Mouse (Mus musculus) adrenal gland, postnatal 25 days (tissue): ENCODE measurements at regions not wholly inside any gene's neighbourhood (a gene's known extent, or its start where the extent isn't known, plus 50 kb on each side); places are given as distances from the start of the nearest gene placed in this dataset.

Source experiments
- DNase-seq: peaks from one replicate; pipeline ENCODE4 v3.0.0; 2021; ENCODE audit warnings: mixed read lengths

DNA sequence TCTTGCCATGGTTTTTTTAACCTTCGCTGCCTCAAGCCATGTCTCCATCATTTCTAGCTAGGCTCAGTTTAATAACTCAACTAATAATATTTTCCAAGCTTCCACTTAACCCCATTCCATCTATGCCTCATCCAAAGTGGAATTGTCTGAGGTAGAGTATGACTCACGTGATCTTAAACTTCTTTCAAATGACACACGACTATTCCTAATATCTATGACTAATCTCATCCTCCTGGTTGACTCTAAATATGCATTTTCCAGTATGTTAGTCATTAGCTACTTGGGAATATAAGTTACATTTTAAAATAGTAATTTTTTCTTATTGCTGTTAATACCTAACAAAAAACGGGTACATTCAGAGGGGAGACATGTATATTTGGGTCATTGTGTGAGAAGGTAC, 524.8 kb upstream of the Pappa start:
- DNase-seq: no peak

DNA sequence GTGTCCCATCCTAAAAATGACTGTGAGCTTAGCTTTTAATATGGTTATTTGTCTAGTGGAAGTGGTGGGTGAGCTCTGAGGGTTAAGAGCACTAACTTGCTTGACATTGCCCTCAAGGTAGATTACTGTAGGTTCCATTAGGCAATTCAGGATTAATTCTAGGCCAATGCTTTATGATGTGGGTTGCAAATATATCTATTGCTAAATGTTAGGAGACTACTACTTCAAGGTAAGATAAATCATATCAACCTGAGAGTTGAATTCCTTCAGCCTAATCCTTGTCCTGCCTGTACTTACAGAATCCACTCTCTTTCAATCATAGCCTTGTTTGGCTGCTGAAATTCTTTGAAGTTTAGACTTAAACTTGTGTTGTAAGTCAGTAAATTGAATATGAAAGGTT, 501.2 kb upstream of the Pappa start:
- no peak for DNase-seq

DNA sequence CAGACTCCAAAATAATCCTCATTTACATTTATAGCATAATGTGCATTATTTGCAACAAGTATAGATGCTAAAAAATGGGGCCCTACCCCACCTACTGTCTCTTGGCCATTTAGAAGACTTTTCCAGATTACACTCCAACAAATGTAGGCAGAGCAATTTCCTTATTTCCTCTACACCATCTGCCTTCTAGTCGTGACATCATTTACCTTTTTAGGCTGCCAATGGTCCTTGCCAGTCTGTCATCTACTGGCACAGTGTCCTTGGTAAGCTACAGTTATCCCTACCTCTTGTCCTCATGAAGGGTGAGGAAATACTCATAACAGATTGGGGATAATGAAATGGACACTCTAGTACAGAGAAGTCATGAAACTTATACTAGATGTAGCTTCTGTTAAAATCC, 491.8 kb upstream of the Pappa start:
- no peak for DNase-seq

DNA sequence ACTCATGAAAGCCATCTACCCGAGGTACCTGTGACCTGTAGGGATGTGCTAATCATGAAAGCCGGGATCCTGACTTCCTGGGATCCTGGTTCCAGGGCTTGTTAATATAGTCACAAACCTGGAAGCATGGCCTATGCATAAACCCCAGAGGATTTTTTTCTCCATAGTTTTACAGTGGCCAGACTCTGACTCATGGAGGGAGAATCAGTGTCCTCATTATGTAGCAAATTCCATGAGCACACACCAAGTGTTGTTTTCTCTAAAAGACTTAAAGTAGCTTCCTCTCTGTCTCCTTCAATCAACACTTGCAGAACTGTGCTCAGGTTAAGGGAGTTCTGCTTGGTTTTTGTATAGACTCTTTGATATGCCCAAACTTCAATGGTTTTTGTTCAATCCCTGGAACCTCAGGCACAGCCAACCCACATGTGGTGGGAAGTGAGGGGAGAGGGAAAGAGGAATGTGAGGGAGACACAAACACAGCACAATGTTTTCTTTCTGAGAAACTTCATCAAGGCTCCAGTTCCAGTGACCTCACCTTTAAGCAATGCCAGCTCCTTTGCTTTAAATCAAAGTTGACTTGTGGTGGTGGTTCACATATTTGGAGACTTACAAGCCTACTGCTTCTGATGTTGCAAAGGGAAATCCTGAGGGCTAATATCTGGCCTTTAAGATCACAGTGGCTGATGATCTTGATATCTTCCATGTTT, 488.6 kb upstream of the Pappa start:
- no peak for DNase-seq

DNA sequence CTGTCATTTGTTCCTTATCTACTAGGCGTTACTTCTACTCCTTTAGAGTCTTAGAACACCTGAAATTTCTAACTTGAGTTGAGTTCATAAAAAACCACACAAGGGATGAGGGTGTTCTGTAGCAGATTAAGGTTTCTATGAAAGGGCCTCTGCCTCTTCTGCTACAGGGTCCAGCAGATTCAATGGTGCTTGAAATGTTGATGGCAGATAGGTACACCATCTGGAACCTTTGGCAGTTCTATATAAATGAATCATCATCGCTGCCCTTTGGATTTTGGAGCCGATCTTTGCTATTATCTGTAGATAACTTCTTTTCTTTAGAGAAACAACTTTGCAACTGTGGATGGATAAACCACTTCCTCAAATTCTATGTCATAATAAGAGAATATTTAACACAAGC, 483.9 kb upstream of the Pappa start:
- no peak for DNase-seq

DNA sequence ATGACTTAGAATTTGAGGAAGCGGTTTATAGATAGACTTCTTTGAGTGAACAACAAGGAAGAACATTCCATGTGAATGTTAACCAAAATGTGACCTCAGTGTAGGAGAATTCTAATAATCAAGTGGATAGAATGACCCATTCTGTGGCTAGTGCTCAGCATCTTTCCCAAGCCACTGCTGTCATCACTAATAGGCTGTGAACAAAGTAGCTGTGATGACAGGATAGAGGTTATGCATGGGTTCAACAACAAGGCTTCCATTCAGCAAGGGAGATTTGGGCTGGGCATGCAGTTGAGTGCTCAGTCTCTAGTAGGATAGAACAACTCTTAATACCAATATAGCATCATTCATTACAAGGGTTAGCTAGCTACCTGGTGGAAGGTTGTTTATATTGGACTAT, 483.0 kb upstream of the Pappa start:
- no peak for DNase-seq

DNA sequence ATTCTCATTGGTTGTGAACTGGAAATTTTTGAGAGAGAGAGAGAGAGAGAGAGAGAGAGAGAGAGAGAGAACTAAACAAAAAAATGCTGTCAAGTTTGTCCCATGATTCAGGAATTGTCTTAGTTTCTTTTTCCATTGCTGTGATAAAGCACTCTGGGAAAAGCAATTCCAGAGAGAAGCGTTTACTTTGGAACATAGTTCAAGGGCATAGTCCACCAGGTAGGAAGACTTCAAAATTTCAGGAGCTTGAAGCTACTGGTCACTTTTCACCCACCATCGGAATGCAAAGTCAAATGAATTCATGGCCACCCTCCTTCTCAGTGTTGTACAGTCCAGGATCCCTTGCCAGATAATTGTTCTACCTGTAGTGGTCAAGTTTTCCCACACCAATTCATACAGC, 478.8 kb upstream of the Pappa start:
- DNase-seq: no peak

DNA sequence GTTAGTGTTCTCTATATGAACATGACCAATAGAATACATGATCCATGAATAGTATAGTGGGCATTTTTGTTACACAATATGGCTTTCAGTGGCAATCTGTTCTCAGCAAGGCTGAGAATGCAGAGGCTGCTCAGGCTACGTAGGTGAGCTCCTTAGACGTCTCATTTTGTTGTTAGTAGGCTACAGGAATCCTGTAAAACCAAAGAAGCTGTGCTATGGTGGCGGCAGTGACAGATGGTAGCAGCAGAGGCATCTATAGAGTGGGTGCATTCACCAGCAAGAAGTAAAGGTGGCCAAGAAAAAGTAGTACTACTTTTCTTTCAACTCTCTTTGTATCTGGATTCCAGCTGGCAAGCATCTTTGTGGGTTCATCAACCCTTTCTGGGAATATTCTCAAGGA, 469.8 kb upstream of the Pappa start:
- DNase-seq: no peak

DNA sequence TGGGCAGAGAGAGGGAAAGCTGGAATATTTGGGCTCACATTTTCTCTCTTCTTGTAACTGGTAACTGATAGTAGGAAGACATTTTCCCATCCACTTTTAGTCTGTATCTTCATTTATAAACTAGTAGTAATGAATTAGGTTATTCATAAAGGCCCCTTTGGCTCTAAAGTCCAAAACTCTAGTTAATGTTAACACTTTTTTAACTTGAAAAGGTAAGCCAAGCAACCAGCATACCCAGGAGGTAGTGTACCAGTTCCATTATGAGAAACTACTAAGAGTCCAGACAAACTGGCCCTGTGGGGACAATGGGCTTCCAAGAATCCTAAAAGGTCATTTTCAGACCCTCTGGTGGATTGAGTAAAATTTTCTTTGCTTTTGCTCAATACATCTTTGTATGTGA, 468.4 kb upstream of the Pappa start:
- DNase-seq: no peak

DNA sequence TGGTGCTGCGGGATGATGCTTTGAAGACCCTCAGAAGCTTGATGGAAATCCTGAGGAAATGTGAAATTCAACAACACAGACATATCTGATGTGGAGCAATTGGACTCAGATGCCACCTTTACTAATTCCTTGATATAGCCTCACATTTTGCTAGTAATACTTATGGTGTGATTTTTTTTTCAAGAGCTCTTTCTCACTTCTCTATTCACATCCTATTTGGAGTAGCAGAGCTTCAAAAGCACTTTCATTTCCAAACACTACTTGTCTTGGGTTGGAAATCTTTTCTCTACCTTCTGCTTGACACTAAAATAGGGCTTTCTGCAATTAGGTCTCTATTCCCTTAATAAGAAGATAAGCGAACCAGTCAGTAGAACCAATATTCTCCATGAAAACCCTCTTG, 460.3 kb upstream of the Pappa start:
- no peak for DNase-seq

DNA sequence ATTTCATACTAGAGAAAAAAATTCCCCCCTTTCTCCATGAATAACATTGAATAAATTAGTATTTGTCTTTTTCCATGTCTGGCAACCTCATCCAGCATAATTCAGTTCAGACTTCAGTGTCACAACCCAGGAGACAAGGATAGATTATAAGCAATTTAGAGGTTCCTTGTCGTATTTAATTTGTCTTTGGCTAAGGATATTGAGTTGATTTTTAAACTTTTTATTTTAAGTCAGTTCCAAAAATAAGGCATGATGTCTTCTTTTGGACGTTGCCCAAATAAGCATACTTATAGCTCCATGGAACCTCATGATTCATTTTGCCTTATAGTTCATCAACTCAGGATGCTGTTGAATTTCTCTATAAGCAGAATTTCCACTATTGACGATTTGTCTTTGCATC, 456.0 kb upstream of the Pappa start:
- DNase-seq: no peak

DNA sequence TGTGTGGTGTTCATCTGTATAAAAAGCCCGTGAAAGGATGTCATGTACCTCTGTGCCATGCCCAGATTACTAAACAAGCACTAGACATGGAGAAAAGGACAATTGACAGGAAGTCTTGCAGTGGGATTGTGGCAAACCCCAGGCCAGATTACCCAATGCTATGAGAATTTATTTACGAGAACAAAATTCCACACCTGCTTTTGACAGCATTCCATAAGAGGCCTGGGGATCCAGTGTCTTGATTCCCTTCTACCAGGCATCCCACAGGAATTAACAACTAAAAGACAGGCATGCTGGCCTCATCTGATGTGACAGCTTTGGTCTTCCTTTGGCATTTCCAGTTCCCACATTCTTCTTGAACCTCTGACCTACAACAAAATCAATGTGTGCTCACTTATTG, 454.3 kb upstream of the Pappa start:
- DNase-seq: no peak

DNA sequence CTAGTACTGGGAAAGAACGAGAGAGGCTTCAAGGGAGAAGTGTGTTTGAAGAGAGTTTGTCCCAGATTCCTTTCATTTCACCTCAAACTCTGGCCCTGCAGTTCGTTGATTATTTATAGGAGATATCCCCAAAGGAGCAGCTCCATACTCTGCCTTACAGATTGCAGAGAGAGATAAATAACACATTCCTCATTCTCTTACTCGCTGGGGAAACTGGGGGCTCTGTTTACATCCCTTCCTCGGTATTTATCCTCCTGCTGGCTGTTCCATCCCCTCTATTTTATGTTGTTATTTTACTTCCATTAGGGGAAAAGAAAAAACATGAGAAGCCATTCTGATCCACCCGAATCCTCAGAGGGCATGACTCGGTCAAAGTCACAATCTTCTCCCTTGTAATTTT, 447.5 kb upstream of the Pappa start:
- no peak for DNase-seq

DNA sequence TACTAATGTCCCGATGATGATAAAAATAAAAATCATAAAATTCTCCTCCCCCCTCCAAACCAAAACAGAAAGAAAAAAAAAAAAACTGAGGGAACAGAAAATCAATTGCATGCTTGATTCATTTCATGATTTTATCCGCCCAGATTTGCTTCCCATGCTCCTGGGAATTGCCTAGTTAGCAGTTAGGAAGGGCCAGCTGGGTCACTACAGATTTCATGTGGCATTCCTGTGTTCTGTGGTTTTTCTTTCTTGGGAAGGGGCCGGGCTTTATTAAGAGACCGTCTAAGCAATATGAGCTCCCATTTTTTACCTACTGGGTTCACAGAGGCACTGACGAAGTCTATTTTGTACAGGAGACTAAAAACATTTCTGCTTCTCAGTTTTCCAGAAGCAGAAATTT, 447.1 kb upstream of the Pappa start:
- DNase-seq: no peak

DNA sequence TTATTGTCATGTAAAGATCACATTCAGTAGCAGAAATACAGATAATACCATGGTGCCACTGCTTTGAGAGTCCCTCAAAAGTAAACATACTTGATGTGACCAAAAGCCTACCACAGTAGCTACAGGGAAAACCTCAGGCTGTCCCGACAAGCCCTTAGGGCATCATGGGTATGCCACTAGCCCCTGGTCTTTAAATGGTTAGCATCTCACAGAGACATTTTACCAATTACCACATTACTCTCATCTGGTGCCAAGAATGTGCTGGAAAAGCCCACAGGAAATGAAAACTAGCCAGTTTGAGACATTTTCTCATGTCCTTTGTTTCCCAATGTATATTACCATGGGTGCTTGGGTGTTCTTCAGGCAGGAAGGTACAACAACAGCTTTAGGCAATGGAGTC, 439.3 kb upstream of the Pappa start:
- DNase-seq: no peak

DNA sequence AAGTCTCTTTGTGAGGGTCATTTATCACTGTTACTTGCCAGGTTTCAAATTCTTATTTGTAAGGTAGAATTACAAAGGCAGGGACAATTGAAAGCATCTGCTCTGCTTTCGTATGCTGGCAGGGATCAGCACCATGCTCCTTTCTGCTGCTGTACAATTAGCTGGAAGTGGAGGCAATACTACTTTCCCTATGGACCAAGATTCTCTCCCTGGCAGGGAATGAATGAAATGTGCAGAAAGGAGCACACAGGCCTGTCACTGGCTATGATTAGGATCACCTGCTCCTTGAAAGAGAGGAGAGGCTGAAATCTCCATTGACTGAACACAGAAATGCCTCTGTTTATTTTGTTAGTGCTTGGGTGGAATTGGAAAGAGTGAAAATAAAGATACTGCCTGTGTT, 427.8 kb upstream of the Pappa start:
- DNase-seq: no peak

DNA sequence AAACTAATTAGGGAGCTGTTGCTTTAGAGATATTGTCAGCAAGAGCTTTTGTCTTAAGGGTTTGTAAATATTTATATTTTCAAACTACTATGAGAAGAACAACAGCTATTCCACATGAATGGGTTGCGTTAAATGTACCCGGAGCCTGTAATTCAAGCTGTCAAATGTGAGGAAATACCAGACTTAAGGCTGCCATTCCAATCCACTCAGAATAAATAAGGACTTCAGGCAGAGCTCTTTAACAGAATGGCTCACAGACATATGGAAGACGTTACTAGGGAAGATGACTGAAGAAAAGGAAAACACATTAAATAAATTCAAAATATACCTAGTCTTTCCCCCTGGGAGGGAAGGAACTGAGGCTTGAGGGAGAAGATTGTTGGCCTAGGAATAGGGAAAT, 400.7 kb upstream of the Pappa start:
- no peak for DNase-seq

DNA sequence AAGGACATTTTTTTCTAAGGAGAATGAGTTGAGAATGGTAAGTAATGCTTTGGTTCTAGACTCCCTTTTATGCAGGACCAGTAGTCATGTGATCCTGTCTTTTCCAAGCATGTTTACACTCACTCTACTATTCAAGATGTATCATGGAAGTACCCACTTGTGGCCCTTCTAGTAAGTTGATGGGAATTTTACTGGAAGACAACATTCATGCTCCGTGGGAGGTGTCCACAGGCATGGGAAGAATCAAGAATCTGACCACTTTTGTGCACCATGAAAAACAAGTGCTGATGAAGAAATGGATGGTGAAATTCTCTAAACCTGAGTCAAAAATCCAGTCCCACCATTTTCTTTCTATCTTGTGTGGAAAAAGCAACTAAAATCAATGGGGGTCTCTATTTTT, 399.1 kb upstream of the Pappa start:
- DNase-seq: no peak

DNA sequence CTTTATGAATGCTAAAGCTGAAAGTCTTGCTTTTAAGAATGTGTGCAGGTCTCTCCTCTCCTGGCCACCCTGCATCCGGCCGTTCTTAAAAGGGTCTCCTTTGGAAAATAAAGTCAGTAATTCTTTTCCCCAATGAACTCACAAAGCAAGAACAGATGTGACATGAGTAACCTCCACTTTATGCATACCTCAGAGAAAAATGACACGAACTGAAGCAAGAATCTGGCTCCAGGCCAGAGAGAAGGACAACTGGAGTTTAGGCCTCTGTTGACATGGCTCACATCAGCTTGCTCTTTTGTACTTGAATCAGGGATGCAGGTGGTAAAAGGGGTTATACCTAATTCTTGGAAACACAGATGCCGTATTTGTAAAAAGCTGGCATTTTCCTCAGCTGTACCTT, 368.0 kb upstream of the Pappa start:
- no peak for DNase-seq

DNA sequence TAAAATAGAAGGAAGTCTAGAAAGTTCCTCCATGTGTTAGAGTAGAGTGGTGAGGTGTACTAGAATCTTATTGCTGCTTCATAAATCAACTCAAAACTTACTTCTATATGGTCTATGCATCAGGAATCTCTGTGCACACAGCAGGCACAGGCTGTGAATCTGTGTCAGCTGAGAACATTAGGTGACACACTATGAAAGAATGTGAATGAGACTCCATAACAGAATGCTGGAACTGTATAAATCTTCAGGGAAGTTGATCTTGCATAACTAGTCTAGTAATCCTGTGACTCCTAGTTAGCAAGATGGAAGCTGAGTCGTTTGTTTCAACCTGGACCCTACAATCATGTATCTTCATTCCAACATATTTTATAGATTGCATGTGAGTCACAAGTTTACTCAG, 355.4 kb upstream of the Pappa start:
- no peak for DNase-seq

DNA sequence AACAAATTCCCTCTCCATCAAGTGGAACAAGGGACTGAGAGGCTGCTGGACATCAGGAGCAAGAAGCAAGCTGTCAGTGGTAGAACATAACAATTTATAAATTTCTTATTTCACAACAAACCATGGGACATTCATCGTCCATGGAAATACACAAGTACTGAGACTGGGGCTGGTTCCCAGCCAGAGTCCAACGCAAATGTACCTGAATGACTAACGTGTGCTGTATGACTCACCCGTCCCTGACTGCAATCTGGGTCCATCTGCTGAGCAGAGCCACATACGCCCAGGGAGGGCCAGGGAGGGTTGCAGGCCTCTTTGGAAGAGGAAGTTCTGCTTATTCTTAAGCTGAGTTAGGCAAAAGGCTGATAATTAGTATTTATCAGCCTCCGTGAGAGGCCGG, 320.1 kb upstream of the Pappa start:
- no peak for DNase-seq

DNA sequence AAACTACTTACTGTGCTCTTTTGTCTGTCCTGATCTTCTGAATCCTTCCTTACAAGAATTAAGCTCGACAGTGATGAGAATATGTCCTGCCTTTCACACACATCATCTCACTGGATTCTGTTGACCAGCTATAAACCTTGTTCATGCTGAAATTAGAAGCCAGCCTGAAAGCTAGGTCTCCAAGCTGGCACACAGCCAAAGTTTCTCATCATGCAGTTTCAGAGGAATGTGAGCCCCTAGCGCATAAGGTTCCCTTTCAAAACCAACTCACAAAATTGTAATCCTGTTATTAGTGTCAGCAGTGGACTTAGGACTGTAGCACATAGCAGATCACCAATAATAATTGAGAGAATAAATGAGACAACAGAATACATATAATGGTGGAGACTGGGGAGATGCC, 319.0 kb upstream of the Pappa start:
- no peak for DNase-seq

DNA sequence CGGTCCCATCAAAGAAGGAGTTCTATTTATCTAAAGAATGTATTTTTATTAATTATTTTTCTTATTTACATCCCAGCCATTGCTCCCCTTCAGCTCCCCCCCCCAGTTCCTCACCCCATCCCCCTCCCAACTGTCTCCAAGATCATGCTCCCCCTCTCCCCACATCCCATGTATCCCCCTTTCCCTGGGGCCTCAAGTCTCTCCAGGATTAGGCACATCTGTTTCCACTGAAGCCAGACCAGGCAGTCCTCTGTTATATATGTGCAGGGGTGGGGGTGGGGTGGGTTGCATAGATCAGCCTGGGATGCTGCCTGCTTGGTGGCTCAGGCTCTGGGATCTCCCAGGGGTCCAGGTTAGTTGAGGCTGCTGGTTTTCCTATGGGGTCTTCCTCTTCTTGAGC, 316.8 kb upstream of the Pappa start:
- no peak for DNase-seq

DNA sequence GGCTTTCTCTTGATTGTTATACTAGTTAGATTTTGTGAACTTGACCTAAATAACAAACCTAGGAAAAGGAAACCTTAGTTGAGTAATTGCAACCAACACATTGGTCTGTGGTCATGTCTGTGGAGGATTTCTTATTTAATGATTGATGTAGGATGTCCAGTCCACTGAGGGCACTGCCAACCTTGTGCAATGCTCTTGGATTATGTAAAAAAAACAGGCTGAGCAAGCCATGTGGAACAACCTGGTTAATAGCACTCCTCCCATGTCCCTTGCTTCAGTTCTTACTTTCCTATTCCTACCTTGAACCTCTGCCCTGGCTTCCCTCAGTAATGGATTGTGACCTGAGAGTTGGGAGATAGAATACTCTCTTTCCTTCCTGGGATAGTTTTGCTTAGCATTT, 312.0 kb upstream of the Pappa start:
- no peak for DNase-seq

DNA sequence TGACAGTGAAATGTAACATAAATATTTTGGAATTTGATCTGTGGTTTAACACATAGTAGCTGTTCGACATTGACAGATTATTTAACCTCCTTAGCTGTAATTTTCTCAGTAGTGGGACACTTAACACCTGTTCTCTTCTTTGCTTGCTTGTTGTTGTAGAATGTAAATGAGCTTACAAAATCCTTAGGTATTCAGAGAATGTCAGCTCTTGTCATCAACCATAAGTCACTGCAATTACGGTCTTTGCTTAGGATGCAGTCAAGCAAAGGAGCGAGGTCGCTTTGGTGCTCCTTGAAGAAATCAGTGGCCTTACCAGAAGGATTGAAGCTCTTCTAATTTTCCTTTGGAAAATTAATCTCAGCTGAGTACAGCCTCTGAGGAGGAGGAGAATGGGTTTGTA, 311.2 kb upstream of the Pappa start:
- DNase-seq: no peak
